Mouse (Mus musculus) MEL (cell line): Measurements from ENCODE around the gene Zgpat. TPM values are rescaled to one million over a fixed set of nuclear protein-coding genes. Genes with fewer than 3 reads are reported as not detected.

Source experiments
- DNase-seq: peaks from one replicate; pipeline ENCODE4 v3.0.0; 2011; ENCODE audit warnings: low read depth, low spot score
- H3K27ac ChIP-seq: 2 replicates; pipeline ENCODE4 v1.5.1; 2012; ENCODE audit warnings: low read depth, mild to moderate bottlenecking, control low read depth, low read length, moderate library complexity; ENCODE audit not compliant: control insufficient read depth
- H3K27me3 ChIP-seq, 2 experiments: fragments of 150-350 bp in 1 of 2; sonication (generic) in 1 of 2; 2 replicates each; pipeline ENCODE4 v1.6.1; 2012; ENCODE audit warnings: low read length in 2 of 2, mild to moderate bottlenecking in 2 of 2, improper control_type of control experiment in 1 of 2, moderate library complexity in 1 of 2; ENCODE audit not compliant: insufficient read depth in 2 of 2, control insufficient read depth in 1 of 2
- H3K36me3 ChIP-seq, 2 experiments: 2 replicates each; pipeline ENCODE4 v1.6.1; 2012 to 2014; ENCODE audit warnings: low read length in 2 of 2, improper control_type of control experiment in 1 of 2, inconsistent platforms in 1 of 2, mild to moderate bottlenecking in 1 of 2; ENCODE audit not compliant: insufficient read depth in 2 of 2, control insufficient read depth in 1 of 2
- H3K4me1 ChIP-seq, 2 experiments: fragments of 150-350 bp in 1 of 2; sonication (generic) in 1 of 2; 2 replicates each; pipeline ENCODE4 v1.6.1; 2012; ENCODE audit warnings: low read length in 2 of 2, improper control_type of control experiment in 1 of 2, mild to moderate bottlenecking in 1 of 2; ENCODE audit not compliant: insufficient read depth in 2 of 2, control insufficient read depth in 1 of 2
- H3K4me3 ChIP-seq, 2 experiments: fragments of 150-350 bp in 1 of 2; sonication (generic) in 1 of 2; 2 replicates each; pipeline ENCODE4 v1.5.1; 2012; ENCODE audit warnings: low read depth in 2 of 2, low read length in 2 of 2, mild to moderate bottlenecking in 2 of 2, moderate library complexity in 2 of 2, control low read depth in 1 of 2, improper control_type of control experiment in 1 of 2; ENCODE audit not compliant: control insufficient read depth in 1 of 2, insufficient read depth in 1 of 2
- H3K79me2 ChIP-seq: 2 replicates; pipeline ENCODE4 v1.6.1; 2012; ENCODE audit warnings: mild to moderate bottlenecking, low read length, moderate library complexity; ENCODE audit not compliant: control insufficient read depth, poor library complexity, insufficient read depth
- H3K9ac ChIP-seq: 2 replicates; pipeline ENCODE4 v1.6.1; 2012; ENCODE audit warnings: low read depth, mild to moderate bottlenecking, control low read depth, low read length, moderate library complexity; ENCODE audit not compliant: control insufficient read depth, poor library complexity, severe bottlenecking
- H3K9me3 ChIP-seq: fragments of 150-350 bp; sonication (generic); replicated peaks from 2 replicates; pipeline ENCODE4 v1.6.1; 2012; ENCODE audit warnings: mild to moderate bottlenecking, low read length, improper control_type of control experiment, moderate library complexity; ENCODE audit not compliant: insufficient read depth
- BHLHE40 ChIP-seq: IDR thresholded peaks from 2 replicates; pipeline ENCODE4 v1.6.1; 2012; ENCODE audit warnings: low read depth, mild to moderate bottlenecking, inconsistent platforms, low read length, improper control_type of control experiment, borderline replicate concordance
- CHD2 ChIP-seq: IDR thresholded peaks from 2 replicates; pipeline ENCODE4 v1.6.1; 2011; ENCODE audit warnings: low read length, improper control_type of control experiment
- E2F4 ChIP-seq: IDR thresholded peaks from 2 replicates; pipeline ENCODE4 v1.6.1; 2011; ENCODE audit warnings: low read depth, low read length, improper control_type of control experiment, borderline replicate concordance
- ELF1 ChIP-seq: IDR thresholded peaks from 2 replicates; pipeline ENCODE4 v1.6.1; 2014; ENCODE audit warnings: low read depth, mild to moderate bottlenecking, inconsistent platforms, low read length, improper control_type of control experiment, moderate library complexity
- EP300 ChIP-seq, 2 experiments: IDR thresholded peaks; 2 replicates each; pipeline ENCODE4 v1.6.1; 2011; ENCODE audit warnings: improper control_type of control experiment in 2 of 2, low read length in 2 of 2, low read depth in 1 of 2, mild to moderate bottlenecking in 1 of 2
- ETS1 ChIP-seq: IDR thresholded peaks from 2 replicates; pipeline ENCODE4 v1.6.1; 2012; ENCODE audit warnings: low read depth, mild to moderate bottlenecking, inconsistent platforms, low read length, improper control_type of control experiment, moderate library complexity
- GATA1 ChIP-seq: IDR thresholded peaks from 2 replicates; pipeline ENCODE4 v1.6.1; 2011; ENCODE audit warnings: low read depth, low read length, improper control_type of control experiment
- MAFK ChIP-seq: IDR thresholded peaks from 2 replicates; pipeline ENCODE4 v1.6.1; 2011; ENCODE audit warnings: low read depth, mild to moderate bottlenecking, low read length, improper control_type of control experiment, borderline replicate concordance
- MAX ChIP-seq: IDR thresholded peaks from 2 replicates; pipeline ENCODE4 v1.6.1; 2011; ENCODE audit warnings: low read length, improper control_type of control experiment
- MEF2A ChIP-seq: IDR thresholded peaks from 2 replicates; pipeline ENCODE4 v1.6.1; 2014; ENCODE audit warnings: low read depth, mild to moderate bottlenecking, inconsistent platforms, low read length, improper control_type of control experiment; ENCODE audit not compliant: poor library complexity, insufficient replicate concordance, severe bottlenecking; ENCODE audit errors: extremely low read depth
- MYB ChIP-seq: IDR thresholded peaks from 2 replicates; pipeline ENCODE4 v1.6.1; 2011; ENCODE audit warnings: mild to moderate bottlenecking, low read depth, low read length, improper control_type of control experiment
- MYC ChIP-seq: IDR thresholded peaks from 2 replicates; pipeline ENCODE4 v1.6.1; 2011; ENCODE audit warnings: low read depth, mild to moderate bottlenecking, low read length, improper control_type of control experiment, moderate library complexity
- NELFE ChIP-seq: IDR thresholded peaks from 2 replicates; pipeline ENCODE4 v1.6.1; 2011; ENCODE audit warnings: low read depth, low read length, improper control_type of control experiment
- NRF1 ChIP-seq: IDR thresholded peaks from 2 replicates; pipeline ENCODE4 v1.6.1; 2014; ENCODE audit warnings: low read depth, mild to moderate bottlenecking, inconsistent platforms, low read length, improper control_type of control experiment, moderate library complexity; ENCODE audit not compliant: poor library complexity, insufficient read depth, severe bottlenecking
- POLR2A ChIP-seq, 2 experiments: IDR thresholded peaks; 2 replicates each; pipeline ENCODE4 v1.6.1; 2011 to 2012; ENCODE audit warnings: low read length in 2 of 2, mild to moderate bottlenecking in 2 of 2, control low read depth in 1 of 2, improper control_type of control experiment in 1 of 2, low read depth in 1 of 2, moderate library complexity in 1 of 2; ENCODE audit not compliant: control insufficient read depth in 1 of 2, insufficient read depth in 1 of 2, poor library complexity in 1 of 2
- POLR2AphosphoS2 ChIP-seq: IDR thresholded peaks from 2 replicates; pipeline ENCODE4 v1.6.1; 2011; ENCODE audit warnings: low read length, improper control_type of control experiment
- POLR2AphosphoS5 ChIP-seq: IDR thresholded peaks from 2 replicates; pipeline ENCODE4 v1.6.1; 2012; ENCODE audit warnings: low read depth, borderline replicate concordance, mild to moderate bottlenecking, inconsistent platforms, low read length, moderate library complexity, mixed read lengths
- RCOR1 ChIP-seq: IDR thresholded peaks from 2 replicates; pipeline ENCODE4 v1.6.1; 2012; ENCODE audit warnings: low read depth, mild to moderate bottlenecking, inconsistent platforms, low read length, improper control_type of control experiment
- SIN3A ChIP-seq: IDR thresholded peaks from 2 replicates; pipeline ENCODE4 v1.6.1; 2012; ENCODE audit warnings: low read length, improper control_type of control experiment, inconsistent platforms
- SMC3 ChIP-seq: IDR thresholded peaks from 2 replicates; pipeline ENCODE4 v1.6.1; 2011; ENCODE audit warnings: low read depth, low read length, improper control_type of control experiment
- TBP ChIP-seq: IDR thresholded peaks from 2 replicates; pipeline ENCODE4 v1.8.0; 2011; ENCODE audit warnings: low read depth, low read length, improper control_type of control experiment
- TCF12 ChIP-seq: IDR thresholded peaks from 2 replicates; pipeline ENCODE4 v1.6.1; 2014; ENCODE audit warnings: low read depth, mild to moderate bottlenecking, inconsistent platforms, low read length, improper control_type of control experiment, moderate library complexity
- USF2 ChIP-seq, 2 experiments: IDR thresholded peaks; 2 replicates each; pipeline ENCODE4 v1.6.1; 2011 to 2012; ENCODE audit warnings: improper control_type of control experiment in 2 of 2, low read length in 2 of 2, borderline replicate concordance in 1 of 2, inconsistent platforms in 1 of 2, low read depth in 1 of 2, mild to moderate bottlenecking in 1 of 2; ENCODE audit not compliant: insufficient read depth in 1 of 2
- ZC3H11A ChIP-seq: IDR thresholded peaks from 2 replicates; pipeline ENCODE4 v1.6.1; 2012; ENCODE audit warnings: low read depth, mild to moderate bottlenecking, inconsistent platforms, low read length, improper control_type of control experiment
- ZKSCAN1 ChIP-seq: IDR thresholded peaks from 2 replicates; pipeline ENCODE4 v1.6.1; 2012; ENCODE audit warnings: low read depth, mild to moderate bottlenecking, inconsistent platforms, low read length, improper control_type of control experiment, moderate library complexity
- ZMIZ1 ChIP-seq: IDR thresholded peaks from 2 replicates; pipeline ENCODE4 v1.6.1; 2012; ENCODE audit warnings: low read depth, mild to moderate bottlenecking, inconsistent platforms, low read length, improper control_type of control experiment, moderate library complexity
- ZNF384 ChIP-seq: IDR thresholded peaks from 2 replicates; pipeline ENCODE4 v1.6.1; 2012; ENCODE audit warnings: low read depth, mild to moderate bottlenecking, inconsistent platforms, low read length, improper control_type of control experiment
- polyA plus RNA-seq, 2 experiments: library from polyadenylated mRNA; stranded (reverse) in 1 of 2; unstranded in 1 of 2; fragments of >175 nt in 1 of 2; fragments of >200 nt in 1 of 2; gene quantifications; 2 replicates each; pipeline versions ENCODE4 v1.2.1 to v1.2.4; 2012; ENCODE audit warnings: low replicate concordance in 2 of 2, low read depth in 1 of 2; ENCODE audit not compliant: insufficient read length in 2 of 2, insufficient read depth in 1 of 2, missing spikeins in 1 of 2
- total RNA-seq: library from RNA; depleted of rRNA; stranded (reverse); fragments of 300-350 nt; gene quantifications from 2 replicates; pipeline ENCODE4 v1.2.3, GENCODE M21; 2012

The Zgpat gene
- total and polyA plus RNA-seq, 3 experiments = 28.0 to 30.7 TPM; not detected in 1

DNA sequence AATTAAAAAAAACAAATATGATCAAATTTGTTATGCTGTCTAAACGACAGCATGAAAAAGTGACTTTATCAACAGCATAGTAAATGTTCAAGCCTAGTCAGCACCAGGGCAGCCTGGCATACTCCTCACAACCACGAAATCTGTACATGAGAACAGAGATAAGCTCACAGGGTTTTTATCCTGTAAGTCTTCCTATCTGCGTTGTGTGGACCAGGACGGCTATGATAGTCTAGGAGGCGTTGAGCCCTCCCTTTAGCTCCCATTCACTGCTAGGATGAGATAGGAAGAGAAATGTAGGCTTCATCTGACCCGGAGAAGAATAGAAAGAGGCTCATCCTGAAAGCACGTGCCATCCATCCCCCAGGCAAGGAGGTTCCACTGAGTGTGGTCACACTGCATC is 54.6 kb downstream of the Zgpat start:
- Histone ChIP-seq H3K36me3 (peaks cover 0 to 3% of the 10 kb centered on the region in 2 experiments; a peak in 2 of 4 replicates), H3K27ac (no peak overlapping the region), H3K9me3 (no peaks in the 10 kb centered on the region), H3K79me2 (no peaks in the 10 kb centered on the region), H3K4me1 (peaks cover 0 to 20% of the 10 kb centered on the region in 2 experiments; a peak in 2 of 4 replicates), H3K9ac (no peak overlapping the region), H3K4me3 (no peak overlapping the region), H3K27me3 (no peaks in the 10 kb centered on the region; a peak in 1 of 4 replicates)
- TF ChIP-seq ZMIZ1 (no peak), GATA1 (peak; percentile 75), SIN3A (peak; percentile 27; the same call in 1 of the 2 replicates), BHLHE40 (0 out of 2 replicates have a peak, but pooled peaks have one; percentile 40), MAFK (no peak), RCOR1 (peak; percentile 80), EP300 (IDR thresholded peaks at IDR 0.05; ENCODE audit: low read depth in 1 of 2, low read length in 2 of 2) (peak; percentile 44 to 80; a peak in 3 of 4 replicates), ZNF384 (no peak), MAX (peak; percentile 69; the same call in 1 of the 2 replicates), CHD2 (no peak), TCF12 (peak; percentile 57; the same call in 1 of the 2 replicates)
- peak; percentile 34 for DNase-seq

DNA sequence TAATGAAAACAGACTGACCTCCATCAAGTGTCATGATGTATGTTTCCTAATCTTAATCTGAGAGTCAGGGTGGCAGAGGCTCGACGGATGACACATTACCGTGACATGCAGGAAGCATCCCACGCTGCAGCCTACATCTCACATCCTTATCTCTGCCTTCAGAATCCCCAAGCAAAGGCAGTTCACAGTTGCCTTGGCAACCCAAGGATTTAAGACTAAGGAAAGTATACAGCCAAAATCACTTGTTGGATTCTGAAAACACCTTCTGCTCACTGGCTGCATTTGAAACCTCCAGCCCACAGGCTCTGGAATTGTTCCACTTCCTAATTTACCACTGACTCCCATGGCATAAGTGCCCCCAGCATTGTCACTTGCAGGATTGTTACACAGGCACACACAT is 55.7 kb downstream of the Zgpat start:
- DNase-seq = peak; percentile 40
- Histone ChIP-seq H3K27me3 (no peaks in the 10 kb centered on the region), H3K9ac (no peak overlapping the region), H3K27ac (no peak overlapping the region), H3K36me3 (peaks cover 0 to 3% of the 10 kb centered on the region in 2 experiments; a peak in 2 of 4 replicates)
- no peak for TF ChIP-seq MYB
- TF ChIP-seq ZNF384 = no peak
- no peak for TF ChIP-seq MAX
- TF ChIP-seq NRF1 = no peak
- TF ChIP-seq POLR2AphosphoS2 = no peak
- TF ChIP-seq BHLHE40 = no peak
- no peak for TF ChIP-seq POLR2A (IDR thresholded peaks at IDR 0.05; ENCODE audit: control insufficient read depth in 1 of 2, insufficient read depth in 1 of 2, low read depth in 1 of 2, low read length in 2 of 2, poor library complexity in 1 of 2)
- TF ChIP-seq ZMIZ1 = no peak
- no peak for TF ChIP-seq USF2 (IDR thresholded peaks at IDR 0.05; ENCODE audit: borderline replicate concordance in 1 of 2, insufficient read depth in 1 of 2, low read depth in 1 of 2, low read length in 2 of 2)
- no peak for TF ChIP-seq MAFK
- no peak for TF ChIP-seq SIN3A
- 0 out of 2 replicates have a peak, but pooled peaks have one; percentile 27 for TF ChIP-seq GATA1
- TF ChIP-seq ZC3H11A = no peak
- TF ChIP-seq SMC3 = no peak
- no peak for TF ChIP-seq POLR2AphosphoS5
- TF ChIP-seq EP300 (IDR thresholded peaks at IDR 0.05; ENCODE audit: low read depth in 1 of 2, low read length in 2 of 2) = 0 out of 4 replicates have a peak, but pooled peaks of 1 of the 2 experiments have one; percentile 21
- TF ChIP-seq ZKSCAN1 = no peak
- TF ChIP-seq ELF1 = no peak
- no peak for TF ChIP-seq E2F4
- TF ChIP-seq MEF2A = no peak
- TF ChIP-seq RCOR1 = peak; percentile 18; the same call in 1 of the 2 replicates
- no peak for TF ChIP-seq TBP
- TF ChIP-seq ETS1 = no peak
- TF ChIP-seq CHD2 = no peak
- no peak for TF ChIP-seq TCF12
- no peak for TF ChIP-seq MYC
- no peak for TF ChIP-seq NELFE
- TF ChIP-seq, all 39 proteins: peak for 3
- Histone ChIP-seq H3K79me2 (no peaks in the 10 kb centered on the region), H3K9me3 (no peaks in the 10 kb centered on the region), H3K4me3 (no peak overlapping the region), H3K4me1 (peaks cover 0 to 20% of the 10 kb centered on the region in 2 experiments; a peak in 2 of 4 replicates)
